ENCODE assay signal across 8 mouse cellular contexts in the genomic region with DNA sequence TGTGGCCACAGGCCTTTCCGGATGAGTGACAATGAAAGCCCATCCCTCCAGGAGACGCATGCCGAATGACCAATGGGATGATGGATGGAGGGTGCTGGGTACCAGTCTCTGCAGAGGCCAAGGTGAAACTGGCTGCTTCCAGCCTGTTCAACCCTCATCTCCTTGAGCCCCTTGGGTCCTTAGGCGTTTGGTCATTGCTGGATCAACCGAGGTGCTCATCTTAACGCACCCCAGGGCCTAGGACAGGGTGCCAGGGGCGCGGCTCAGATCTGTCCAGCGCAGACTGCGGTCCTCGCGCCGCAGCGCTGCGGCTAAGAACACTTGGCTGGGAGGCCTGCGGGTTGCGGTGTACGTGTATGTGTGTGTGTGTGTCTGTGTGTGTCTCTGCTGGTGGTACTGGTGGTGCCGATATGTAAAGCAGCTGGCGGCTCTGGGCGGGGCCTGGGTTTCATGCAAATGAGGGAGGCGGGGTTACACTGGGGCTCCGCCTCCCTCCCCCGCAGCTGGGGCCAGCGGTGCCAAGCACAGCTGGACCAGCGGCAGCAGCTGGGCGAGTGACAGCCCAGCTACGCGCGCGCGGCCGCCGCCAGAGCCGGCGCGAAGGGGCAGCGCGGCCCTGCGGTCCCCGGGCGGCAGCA. TPM values are rescaled to one million over a fixed set of nuclear protein-coding genes. Genes with fewer than 3 reads are reported as not detected.
DNase-seq lines count a peak whose midpoint lies in the region; ATAC-seq and TF ChIP-seq lines count a peak whose summit lies in the region.

TSS of gene Prkcb (plus strand) at position 147 of the 638 bp plus-strand sequence.

- peak within 1 kb of the TSS; percentile 53 for H3K9ac ChIP-seq in forebrain, embryonic 11.5 days (ENCODE audit: low read length)
- no peak within 1 kb of the TSS for H3K9ac ChIP-seq in heart, postnatal 0 days (replicated peaks; ENCODE audit: low read depth, low read length)
- no peak within 1 kb of the TSS for H3K9ac ChIP-seq in liver, embryonic 14.5 days (replicated peaks)
- H3K9ac ChIP-seq in stomach, embryonic 14.5 days (replicated peaks; ENCODE audit: low read depth, low read length): 0 out of 2 replicates have a peak within 1 kb of the TSS, but pooled peaks have one; percentile 15

- H3K4me3 ChIP-seq in forebrain, embryonic 11.5 days (ENCODE audit: low read depth, low read length): peak within 1 kb of the TSS; percentile 58
- peak within 1 kb of the TSS; percentile 63 for H3K4me3 ChIP-seq in heart, postnatal 0 days (ENCODE audit: low read depth, low read length)
- H3K4me3 ChIP-seq in liver, embryonic 14.5 days (ENCODE audit: insufficient read depth in 1 of 2, low read depth in 2 of 2, low read length in 2 of 2): peak within 1 kb of the TSS; percentile 31 to 49
- peak within 1 kb of the TSS; percentile 50 for H3K4me3 ChIP-seq in stomach, embryonic 14.5 days (ENCODE audit: low read depth, low read length)

- H3K4me2 ChIP-seq in forebrain, embryonic 11.5 days (ENCODE audit: low read depth, low read length, severe bottlenecking): peak within 1 kb of the TSS; percentile 91
- H3K4me2 ChIP-seq in heart, postnatal 0 days (ENCODE audit: low read depth, low read length): peak within 1 kb of the TSS; percentile 84
- H3K4me2 ChIP-seq in liver, embryonic 14.5 days (ENCODE audit: low read depth): peak within 1 kb of the TSS; percentile 57
- peak within 1 kb of the TSS; percentile 96 for H3K4me2 ChIP-seq in stomach, embryonic 14.5 days (replicated peaks; ENCODE audit: low read depth, low read length)

- TF ChIP-seq EP300 in heart, postnatal 0 days (IDR thresholded peaks at IDR 0.05; ENCODE audit: low read depth): no peak
- TF ChIP-seq EP300 in liver, embryonic 14.5 days (IDR thresholded peaks at IDR 0.05; ENCODE audit: low read depth): no peak

- DNase-seq in B cell, adult 2 months: peak; percentile 98
- DNase-seq in c-Kit-positive CD71-negative TER-119-negative erythroid progenitor cells, embryonic 14.5 days (ENCODE audit: low read depth): peak; percentile 53
- DNase-seq in forebrain, embryonic 11.5 days (ENCODE audit: low spot score): peak; percentile 90
- peak; percentile 29 for DNase-seq in heart, postnatal 0 days (ENCODE audit: low spot score)
- peak; percentile 80 to 86 for DNase-seq in kidney, postnatal 4 days
- DNase-seq in liver, embryonic 14.5 days (ENCODE audit: low read depth in 3 of 3, low spot score in 3 of 3): peak; percentile 9 to 22 (median 22)
- peak; percentile 72 for DNase-seq in neural tube, embryonic 10.5 days (ENCODE audit: extremely low spot score, low spot score)

- WGBS in forebrain, embryonic 11.5 days: 4% methylated on average over 42 of the region's 42 CpGs
- 7% methylated on average over 41 of the region's 42 CpGs for WGBS in heart, postnatal 0 days
- 7% methylated on average over 39 of the region's 42 CpGs for WGBS in liver, embryonic 14.5 days (ENCODE audit: insufficient replicate concordance)
- WGBS in stomach, embryonic 14.5 days: 6% methylated on average over 42 of the region's 42 CpGs

- no peaks in the 10 kb centered on the region for H3K36me3 ChIP-seq in forebrain, embryonic 11.5 days (ENCODE audit: control insufficient read depth, insufficient read depth, low read length)
- H3K36me3 ChIP-seq in heart, postnatal 0 days (replicated peaks; ENCODE audit: control insufficient read depth, insufficient read depth, low read length): no peaks in the 10 kb centered on the region
- no peaks in the 10 kb centered on the region for H3K36me3 ChIP-seq in liver, embryonic 14.5 days (replicated peaks; ENCODE audit: control insufficient read depth, insufficient read depth, low read depth)
- H3K36me3 ChIP-seq in stomach, embryonic 14.5 days (ENCODE audit: control insufficient read depth, insufficient read depth, low read length): no peaks in the 10 kb centered on the region

- H3K4me1 ChIP-seq in forebrain, embryonic 11.5 days (replicated peaks; ENCODE audit: control insufficient read depth, insufficient read depth, low read length): peaks cover 9% of the 10 kb centered on the region; the same call in 1 of the 2 replicates
- H3K4me1 ChIP-seq in heart, postnatal 0 days (ENCODE audit: control insufficient read depth, insufficient read depth): no peaks in the 10 kb centered on the region
- H3K4me1 ChIP-seq in liver, embryonic 14.5 days (replicated peaks; ENCODE audit: control insufficient read depth in 2 of 2, insufficient read depth in 2 of 2, low read length in 1 of 2): no peaks in the 10 kb centered on the region
- H3K4me1 ChIP-seq in stomach, embryonic 14.5 days (ENCODE audit: control insufficient read depth, insufficient read depth, low read length): peaks cover 4% of the 10 kb centered on the region; the same call in 1 of the 2 replicates

- TF ChIP-seq CTCF in heart, postnatal 0 days (IDR thresholded peaks at IDR 0.05; ENCODE audit: low read depth): no peak
- no peak for TF ChIP-seq CTCF in liver, embryonic 14.5 days (IDR thresholded peaks at IDR 0.05; ENCODE audit: low read depth)

- H3K27ac ChIP-seq in forebrain, embryonic 11.5 days (ENCODE audit: low read depth, low read length): no peak within 1 kb of the TSS
- H3K27ac ChIP-seq in heart, postnatal 0 days (ENCODE audit: low read depth): no peak within 1 kb of the TSS; the same call in 1 of the 2 replicates
- no peak within 1 kb of the TSS for H3K27ac ChIP-seq in liver, embryonic 14.5 days
- no peak within 1 kb of the TSS for H3K27ac ChIP-seq in stomach, embryonic 14.5 days (ENCODE audit: low read length)

- peaks cover 22% of the 10 kb centered on the region for H3K27me3 ChIP-seq in forebrain, embryonic 11.5 days (ENCODE audit: control insufficient read depth, insufficient read depth, low read length)
- peaks cover 37% of the 10 kb centered on the region for H3K27me3 ChIP-seq in heart, postnatal 0 days (ENCODE audit: control insufficient read depth, insufficient read depth, low read length)
- H3K27me3 ChIP-seq in liver, embryonic 14.5 days (ENCODE audit: control insufficient read depth, insufficient read depth, low read length): peaks cover 26% of the 10 kb centered on the region
- H3K27me3 ChIP-seq in stomach, embryonic 14.5 days (ENCODE audit: control insufficient read depth, insufficient read depth, low read length): peaks cover 20% of the 10 kb centered on the region; the same call in 1 of the 2 replicates

- ATAC-seq in forebrain, embryonic 11.5 days (replicated peaks; ENCODE audit: low FRiP score): peak; percentile 93
- ATAC-seq in heart, postnatal 0 days (ENCODE audit: insufficient read depth, low read depth): peak; percentile 74
- peak; percentile 83 for ATAC-seq in liver, embryonic 14.5 days (ENCODE audit: insufficient read depth)
- peak; percentile 88 for ATAC-seq in stomach, embryonic 14.5 days (ENCODE audit: insufficient number of reproducible peaks, insufficient read depth, low FRiP score, low read depth)

- no peaks in the 10 kb centered on the region for H3K9me3 ChIP-seq in forebrain, embryonic 11.5 days (ENCODE audit: control insufficient read depth, low read length)
- H3K9me3 ChIP-seq in heart, postnatal 0 days (replicated peaks; ENCODE audit: control insufficient read depth, low read length): no peaks in the 10 kb centered on the region
- no peaks in the 10 kb centered on the region for H3K9me3 ChIP-seq in liver, embryonic 14.5 days (ENCODE audit: control insufficient read depth, low read length)
- no peaks in the 10 kb centered on the region for H3K9me3 ChIP-seq in stomach, embryonic 14.5 days (ENCODE audit: control insufficient read depth, low read depth, low read length)

RNA-seq across cellular contexts. Expression of gene Prkcb, which starts in this region (rescaled TPM):
- 10.0 and 13.0 TPM in 2 replicates for polyA plus RNA-seq in forebrain, embryonic 11.5 days (2014; fragmentation: Nextera tagmentation; extraction: Ambion mirVana)
- total RNA-seq in heart, postnatal 0 days (2014; rRNA removed; ENCODE audit: low replicate concordance): 1.9 and 6.9 TPM in 2 replicates
- polyA plus RNA-seq in heart, postnatal 0 days (2015; fragmentation: Nextera tagmentation; extraction: Ambion mirVana): 1.1 and 1.5 TPM in 2 replicates
- 1.6 TPM in 2 replicates for polyA plus RNA-seq in liver, embryonic 14.5 days (2012; rRNA removed)
- 2.3 and 2.4 TPM in 2 replicates for polyA plus RNA-seq in liver, embryonic 14.5 days (2014; fragmentation: Nextera tagmentation; extraction: Ambion mirVana)
- polyA plus RNA-seq in stomach, embryonic 14.5 days (2014; fragmentation: Nextera tagmentation; extraction: Ambion mirVana): 18.3 and 18.4 TPM in 2 replicates

Comparison
In these comparisons a context has a peak if more than half of its experiments do, and no peak if none do; other contexts are left out.
1. DNase-seq: peak in every context shown above with its lines; median percentile 98 in B cell, adult 2 months; 90 in forebrain, embryonic 11.5 days; 83 in kidney, postnatal 4 days; 72 in neural tube, embryonic 10.5 days; 53 in c-Kit-positive CD71-negative TER-119-negative erythroid progenitor cells, embryonic 14.5 days; 29 in heart, postnatal 0 days; 22 in liver, embryonic 14.5 days.
2. H3K9ac ChIP-seq: peak in forebrain, embryonic 11.5 days (single experiment) and stomach, embryonic 14.5 days (single experiment); none in heart, postnatal 0 days (single experiment) and liver, embryonic 14.5 days (single experiment).
3. Peak in every context shown above with its lines, with median percentiles within 50 percentile points of each other: ATAC-seq, H3K4me2 ChIP-seq and H3K4me3 ChIP-seq.